Mouse (Mus musculus): ENCODE data around the gene Plin3.

- no peak for TF ChIP-seq CTCF (IDR thresholded peaks at IDR 0.05; ENCODE audit: borderline replicate concordance, control insufficient read depth, extremely low read depth, insufficient read depth, low read length, poor library complexity)
- TF ChIP-seq POLR2A (IDR thresholded peaks at IDR 0.05; ENCODE audit: control insufficient read depth, extremely low read depth, insufficient read depth, low read length, poor library complexity), result no peak
These were observed 33.2 kb downstream of the Plin3 start for GRCm38 (mm10) chr17:56259301-56260037.
